Mouse (Mus musculus) liver, embryonic 11.5 days (tissue): ENCODE measurements around the gene Furin. TPM values are rescaled to one million over a fixed set of nuclear protein-coding genes. Genes with fewer than 3 reads are reported as not detected.
A peak's percentile ranks its signal among the peaks of the same experiment; 100 is the strongest.

Experiments
- ATAC-seq: fragments of 200-750 bp; cut with Nextera tagmentation; replicated peaks from 2 replicates; pipeline ENCODE4 v1.8.0; 2017; ENCODE audit warnings: moderate number of reproducible peaks, mild to moderate bottlenecking, moderate TSS enrichment, moderate library complexity; ENCODE audit not compliant: low FRiP score
- DNase-seq: peaks from one replicate; pipeline ENCODE4 v3.0.0-alpha.2; 2017; ENCODE audit warnings: low spot score
- H3K27ac ChIP-seq: fragments of 300-500 bp; sonication (generic); 2 replicates; pipeline ENCODE4 v1.5.1; 2014; ENCODE audit warnings: mild to moderate bottlenecking, low read depth, low read length, control low read depth
- H3K27me3 ChIP-seq: fragments of 300-500 bp; sonication (generic); replicated peaks from 2 replicates; pipeline ENCODE4 v1.6.1; 2014; ENCODE audit warnings: low read length, mixed read lengths; ENCODE audit not compliant: control insufficient read depth, insufficient read depth
- H3K36me3 ChIP-seq: fragments of 300-500 bp; sonication (generic); 2 replicates; pipeline ENCODE4 v1.6.1; 2014; ENCODE audit warnings: mild to moderate bottlenecking, low read length, moderate library complexity, mixed read lengths; ENCODE audit not compliant: control insufficient read depth, insufficient read depth
- H3K4me1 ChIP-seq: fragments of 300-500 bp; sonication (generic); replicated peaks from 2 replicates; pipeline ENCODE4 v1.6.1; 2014; ENCODE audit warnings: low read length, mixed read lengths; ENCODE audit not compliant: control insufficient read depth, insufficient read depth
- H3K4me2 ChIP-seq: fragments of 300-500 bp; sonication (generic); 2 replicates; pipeline ENCODE4 v1.6.1; 2014; ENCODE audit warnings: mild to moderate bottlenecking, control low read depth, moderate library complexity
- H3K4me3 ChIP-seq: fragments of 300-500 bp; sonication (generic); 2 replicates; pipeline ENCODE4 v1.5.1; 2014; ENCODE audit warnings: low read depth, low read length, control low read depth
- H3K9ac ChIP-seq: fragments of 300-500 bp; sonication (generic); 2 replicates; pipeline ENCODE4 v1.6.1; 2014; ENCODE audit warnings: low read depth, low read length, control low read depth
- H3K9me3 ChIP-seq: fragments of 300-500 bp; sonication (generic); 2 replicates; pipeline ENCODE4 v1.6.1; 2016; ENCODE audit warnings: low read length, inconsistent platforms, mixed read lengths; ENCODE audit not compliant: control insufficient read depth
- WGBS: fragments of 180-500 bp; shearing (Covaris S2); extraction: QIAGEN DNeasy Blood & Tissue Kit; methylation state at CpG from one replicate; pipeline ENCODE4 v1.1.7; 2014; 5-methylcytosine and 5-hydroxymethylcytosine counted together
- polyA plus RNA-seq: library from polyadenylated mRNA; unstranded; fragments of >200 nt; fragmentation: Nextera tagmentation; extraction: Ambion mirVana; gene quantifications from 2 replicates; pipeline ENCODE4 v1.2.1, GENCODE M21; 2014

Furin gene
- polyA plus RNA-seq, 1 experiment from 2014 or later, result 10.4 TPM

GRCm38 (mm10) chr7:80352920-80353319 is 52.3 kb downstream of the Furin start:
- 0 out of 2 replicates have a peak, but pooled peaks cover 7% of the 10 kb centered on the region for H3K4me1 ChIP-seq
- DNase-seq (no peak), ATAC-seq (no peak)
- H3K9me3 ChIP-seq, result no peaks in the 10 kb centered on the region
- no peaks in the 10 kb centered on the region for H3K27me3 ChIP-seq
- no peak overlapping the region for H3K27ac ChIP-seq
- 91% methylated on average over 8 of the region's 8 CpGs for WGBS
- H3K4me2 ChIP-seq, result no peak overlapping the region
- no peak overlapping the region for H3K9ac ChIP-seq
- peaks cover 11% of the 10 kb centered on the region for H3K36me3 ChIP-seq
- H3K4me3 ChIP-seq, result no peak overlapping the region

- 38% methylated on average over 2 of the region's 2 CpGs for WGBS
Observed at GRCm38 (mm10) chr7:80350808-80351207, 54.4 kb downstream of the Furin start.

GRCm38 (mm10) chr7:80347670-80348586 is 57.3 kb downstream of the Furin start:
- Histone ChIP-seq H3K27me3 (no peaks in the 10 kb centered on the region), H3K36me3 (0 out of 2 replicates have a peak, but pooled peaks cover 5% of the 10 kb centered on the region), H3K27ac (no peak overlapping the region), H3K9me3 (no peaks in the 10 kb centered on the region), H3K9ac (no peak overlapping the region), H3K4me2 (no peak overlapping the region), H3K4me1 (peaks cover 19% of the 10 kb centered on the region), H3K4me3 (no peak overlapping the region)
- WGBS, result 69% methylated on average over 13 of the region's 13 CpGs
- no peak for ATAC-seq
- DNase-seq, result no peak

More at GRCm38 (mm10) chr7:80350808-80351207, 54.4 kb downstream of the Furin start:
- Histone ChIP-seq H3K36me3 (peaks cover 8% of the 10 kb centered on the region; the same call in 1 of the 2 replicates), H3K4me1 (peaks cover 13% of the 10 kb centered on the region), H3K4me2 (no peak overlapping the region), H3K9ac (no peak overlapping the region), H3K4me3 (no peak overlapping the region), H3K27me3 (no peaks in the 10 kb centered on the region), H3K9me3 (no peaks in the 10 kb centered on the region), H3K27ac (no peak overlapping the region)
- no peak for DNase-seq
- ATAC-seq, result peak; percentile 57

- Histone ChIP-seq H3K36me3 (0 out of 2 replicates have a peak, but pooled peaks cover 4% of the 10 kb centered on the region), H3K4me2 (no peak overlapping the region), H3K9ac (no peak overlapping the region), H3K27me3 (no peaks in the 10 kb centered on the region), H3K4me3 (no peak overlapping the region), H3K27ac (no peak overlapping the region), H3K9me3 (no peaks in the 10 kb centered on the region), H3K4me1 (peaks cover 23% of the 10 kb centered on the region)
- no peak for DNase-seq
- no peak for ATAC-seq
- WGBS, result 63% methylated on average over 5 of the region's 5 CpGs
Observed at GRCm38 (mm10) chr7:80346830-80347229, 58.4 kb downstream of the Furin start.

GRCm38 (mm10) chr7:80346173-80346572 is 59.1 kb downstream of the Furin start:
- ATAC-seq (no peak), DNase-seq (no peak)
- Histone ChIP-seq H3K36me3 (no peaks in the 10 kb centered on the region), H3K27me3 (no peaks in the 10 kb centered on the region), H3K9me3 (no peaks in the 10 kb centered on the region), H3K4me2 (no peak overlapping the region), H3K27ac (no peak overlapping the region), H3K4me3 (no peak overlapping the region), H3K4me1 (peaks cover 24% of the 10 kb centered on the region), H3K9ac (no peak overlapping the region)
- 86% methylated on average over 9 of the region's 9 CpGs for WGBS

- peak overlapping the region; percentile 93 for H3K4me2 ChIP-seq
- peaks cover 30% of the 10 kb centered on the region for H3K4me1 ChIP-seq
- H3K9ac ChIP-seq, result peak overlapping the region; percentile 72
- no peaks in the 10 kb centered on the region for H3K27me3 ChIP-seq
- H3K9me3 ChIP-seq, result no peaks in the 10 kb centered on the region
- H3K27ac ChIP-seq, result no peak overlapping the region
- no peaks in the 10 kb centered on the region for H3K36me3 ChIP-seq
- whole genome bisulfite sequencing, result 26% methylated on average over 19 of the region's 19 CpGs
- H3K4me3 ChIP-seq, result peak overlapping the region; percentile 54
- DNase-seq (no peak), ATAC-seq (peak; percentile 6; the same call in 1 of the 2 replicates)
Observed at GRCm38 (mm10) chr7:80343270-80344018, 61.8 kb downstream of the Furin start.

- under 1% methylated on average over 25 of the region's 25 CpGs for WGBS
- peak within 1 kb of the TSS; percentile 72 for H3K9ac ChIP-seq
Observed at GRCm38 (mm10) chr7:80342858-80343257, 62.4 kb downstream of the Furin start, which contains the start of gene Hddc3. TSS of gene Hddc3 (plus strand) at chr7:80343104.

GRCm38 (mm10) chr7:80341793-80342192 is 63.4 kb downstream of the Furin start:
- DNase-seq (no peak), ATAC-seq (no peak)
- WGBS, result 65% methylated on average over 7 of the region's 7 CpGs
- H3K4me1 ChIP-seq, result peaks cover 28% of the 10 kb centered on the region
- H3K9ac ChIP-seq, result no peak overlapping the region
- no peaks in the 10 kb centered on the region for H3K27me3 ChIP-seq
- H3K9me3 ChIP-seq, result no peaks in the 10 kb centered on the region
- no peak overlapping the region for H3K4me2 ChIP-seq
- no peak overlapping the region for H3K4me3 ChIP-seq
- H3K27ac ChIP-seq, result no peak overlapping the region
- no peaks in the 10 kb centered on the region for H3K36me3 ChIP-seq

More at GRCm38 (mm10) chr7:80342858-80343257, 62.4 kb downstream of the Furin start, which contains the start of gene Hddc3:
- H3K4me1 ChIP-seq, result peaks cover 30% of the 10 kb centered on the region
- no peaks in the 10 kb centered on the region for H3K9me3 ChIP-seq
- H3K36me3 ChIP-seq, result no peaks in the 10 kb centered on the region
- H3K4me2 ChIP-seq, result peak within 1 kb of the TSS; percentile 93
- H3K4me3 ChIP-seq, result peak within 1 kb of the TSS; percentile 54
- no peaks in the 10 kb centered on the region for H3K27me3 ChIP-seq
- ATAC-seq (peak; percentile 44), DNase-seq (peak; percentile 89)
- no peak within 1 kb of the TSS for H3K27ac ChIP-seq
